Mouse (Mus musculus): ENCODE results near the gene Trio.

The Trio gene

DNA sequence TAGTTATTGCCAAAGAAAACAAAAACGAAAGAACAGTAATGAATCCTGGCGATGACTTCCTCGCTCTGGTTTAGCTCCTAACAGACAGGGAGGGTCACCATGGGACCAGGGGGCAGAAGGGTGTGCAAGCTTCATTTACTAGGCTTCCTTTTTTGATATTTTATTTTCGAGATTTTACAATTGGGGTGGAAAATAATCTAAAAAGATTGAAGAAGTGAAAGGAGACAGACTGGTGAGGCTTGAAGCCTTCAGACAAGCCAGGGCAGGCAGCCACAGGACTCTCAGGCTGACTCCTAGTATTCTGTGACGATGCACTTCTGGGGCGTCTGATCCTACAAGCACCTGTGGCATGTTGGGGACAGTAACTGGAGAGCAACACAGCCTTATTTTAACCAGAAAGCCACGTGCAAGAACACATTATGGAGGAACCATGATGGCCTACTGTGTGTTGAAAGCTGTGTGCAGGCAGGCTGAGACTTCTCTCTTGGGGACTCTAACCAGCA, 253.5 kb downstream of the Trio start:
- DNase-seq (ENCODE audit: low spot score), result no peak

DNA sequence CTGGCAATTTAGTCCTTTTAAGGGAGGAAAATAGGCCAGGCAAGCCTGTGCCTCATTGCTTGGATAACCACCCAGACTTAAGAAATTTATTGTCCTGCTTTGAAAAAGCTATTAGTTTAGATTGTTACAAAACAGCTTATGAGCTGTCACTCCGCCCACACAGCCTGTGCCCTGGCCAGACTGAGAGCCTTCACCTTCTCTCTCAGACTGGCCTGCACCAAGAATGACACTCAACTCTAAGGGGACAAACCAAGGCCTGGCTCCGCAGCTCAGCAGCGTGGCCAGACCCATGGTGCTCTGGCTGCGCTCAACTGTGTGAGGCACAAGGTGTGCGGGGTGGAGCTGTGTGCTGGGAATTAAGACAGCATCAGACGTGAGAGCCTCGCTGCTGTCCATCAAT, 254.1 kb downstream of the Trio start:
- DNase-seq (ENCODE audit: low spot score), result peak; percentile 53

GRCm38 (mm10) chr15:27770513-27771196, 255.0 kb downstream of the Trio start:
- DNase-seq (ENCODE audit: low spot score), result no peak

DNA sequence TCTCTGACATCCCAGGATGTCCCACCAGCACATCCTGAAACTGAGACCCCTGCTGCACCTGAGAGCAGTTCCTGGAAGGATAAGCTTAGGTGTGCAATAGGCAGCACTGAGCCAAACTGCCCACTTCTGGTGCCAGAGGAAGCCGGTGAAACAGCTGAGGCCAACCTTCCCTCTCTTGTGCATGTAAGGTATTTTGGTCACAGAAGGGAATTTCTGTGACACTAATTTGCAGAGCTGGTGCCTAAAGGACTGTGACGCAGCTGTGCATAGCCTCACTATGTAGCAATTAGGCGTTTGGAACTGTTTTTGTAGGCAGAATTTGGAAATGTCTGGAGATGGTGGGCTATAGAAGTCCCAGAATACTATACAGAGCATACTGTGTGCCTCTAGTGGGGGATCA, 264.2 kb downstream of the Trio start:
- no peak for DNase-seq (ENCODE audit: low spot score)

- DNase-seq (ENCODE audit: low spot score), result no peak
Observed at GRCm38 (mm10) chr15:27760655-27761054, 265.0 kb downstream of the Trio start.

GRCm38 (mm10) chr15:27759890-27760289, 265.8 kb downstream of the Trio start:
- DNase-seq (ENCODE audit: low spot score), result no peak

GRCm38 (mm10) chr15:27758680-27759079, 267.0 kb downstream of the Trio start:
- no peak for DNase-seq (ENCODE audit: low spot score)

GRCm38 (mm10) chr15:27756426-27756825, 269.2 kb downstream of the Trio start:
- no peak for DNase-seq (ENCODE audit: low spot score)

GRCm38 (mm10) chr15:27754571-27755260, 270.9 kb downstream of the Trio start:
- DNase-seq (ENCODE audit: low spot score), result no peak

DNA sequence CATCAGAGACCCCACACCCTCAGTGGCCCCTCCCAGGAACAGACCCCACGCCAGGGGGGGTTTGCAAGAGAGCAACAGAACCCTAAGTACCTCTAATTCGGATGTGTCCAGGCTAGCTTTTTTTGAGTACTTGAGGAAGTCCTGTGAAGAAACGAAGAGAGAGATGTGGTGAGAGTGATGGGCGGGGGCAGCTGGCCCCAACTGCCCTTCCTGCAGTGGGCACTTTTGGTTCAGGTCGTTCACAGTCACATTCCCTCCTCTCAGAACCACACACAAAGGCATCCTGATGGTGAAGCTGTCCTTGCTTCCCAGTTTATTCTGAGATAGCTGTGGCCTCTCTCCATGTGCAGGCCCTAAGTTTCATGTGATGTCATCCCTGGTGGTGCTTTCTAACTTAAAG, 271.7 kb downstream of the Trio start:
- DNase-seq (ENCODE audit: low spot score), result no peak

GRCm38 (mm10) chr15:27752677-27753342, 272.8 kb downstream of the Trio start:
- no peak for DNase-seq (ENCODE audit: low spot score)

DNA sequence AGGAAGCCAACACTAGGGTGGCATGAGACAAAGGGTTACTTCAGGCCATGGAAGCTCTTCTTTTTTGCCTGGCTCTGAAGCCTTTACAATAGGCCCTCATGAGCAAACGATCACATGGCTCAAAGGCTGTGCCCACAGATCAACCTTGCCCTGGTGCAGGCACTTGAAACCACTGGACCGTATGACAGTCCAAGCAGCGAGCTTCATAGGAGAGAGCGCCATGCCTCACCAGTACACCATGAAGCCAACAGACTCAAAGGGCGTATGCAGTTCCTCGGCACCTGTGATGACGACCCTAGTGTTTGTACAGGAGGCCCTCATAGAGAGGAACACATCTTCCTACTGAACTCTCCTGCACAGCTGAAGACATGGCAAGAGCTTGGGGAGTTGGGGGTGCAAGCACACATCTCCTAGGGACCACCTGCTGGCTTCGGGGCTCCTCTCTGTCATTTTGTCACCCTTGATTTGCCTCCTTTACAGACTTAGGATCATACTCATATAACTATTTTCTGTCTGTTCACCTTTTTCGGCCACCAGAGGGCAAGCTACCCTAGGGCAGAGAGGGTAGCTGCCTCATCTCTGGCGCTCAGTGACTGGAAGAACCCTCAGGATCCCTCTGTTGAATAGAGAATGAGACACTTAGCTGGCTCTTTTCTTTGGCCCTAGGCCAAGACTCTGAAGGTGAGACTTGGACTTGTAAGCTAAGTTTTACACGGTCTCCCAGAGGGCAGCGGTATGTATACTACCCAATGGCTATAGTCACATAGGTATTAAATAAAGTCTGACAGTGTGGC, 273.8 kb downstream of the Trio start:
- DNase-seq (ENCODE audit: low spot score), result peak; percentile 54

DNA sequence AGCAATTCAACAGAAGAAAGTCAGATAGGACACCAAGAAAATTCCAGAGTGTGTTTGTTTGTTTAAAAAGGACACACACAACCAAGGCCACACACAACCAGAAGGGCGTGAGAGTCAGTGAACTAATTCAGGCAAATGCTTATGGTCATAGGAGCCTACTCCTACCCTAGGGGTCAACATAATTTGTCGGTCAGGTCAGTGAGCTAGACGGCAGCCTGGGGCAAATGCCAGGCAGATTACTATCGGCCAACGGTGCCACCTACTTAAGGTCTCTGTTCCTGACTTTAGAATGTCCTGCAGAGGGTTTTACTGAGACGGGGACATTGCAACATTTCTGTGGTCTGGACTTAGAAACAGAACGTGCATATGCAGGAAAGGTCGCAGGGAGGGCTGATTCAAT, 276.9 kb downstream of the Trio start:
- DNase-seq (ENCODE audit: low spot score), result no peak

- no peak for DNase-seq (ENCODE audit: low spot score)
Observed at GRCm38 (mm10) chr15:27747512-27747911, 278.1 kb downstream of the Trio start.

GRCm38 (mm10) chr15:27744995-27745394, 280.7 kb downstream of the Trio start:
- no peak for DNase-seq (ENCODE audit: low spot score)

GRCm38 (mm10) chr15:27740080-27740479, 285.6 kb downstream of the Trio start:
- DNase-seq (ENCODE audit: low spot score), result no peak

DNA sequence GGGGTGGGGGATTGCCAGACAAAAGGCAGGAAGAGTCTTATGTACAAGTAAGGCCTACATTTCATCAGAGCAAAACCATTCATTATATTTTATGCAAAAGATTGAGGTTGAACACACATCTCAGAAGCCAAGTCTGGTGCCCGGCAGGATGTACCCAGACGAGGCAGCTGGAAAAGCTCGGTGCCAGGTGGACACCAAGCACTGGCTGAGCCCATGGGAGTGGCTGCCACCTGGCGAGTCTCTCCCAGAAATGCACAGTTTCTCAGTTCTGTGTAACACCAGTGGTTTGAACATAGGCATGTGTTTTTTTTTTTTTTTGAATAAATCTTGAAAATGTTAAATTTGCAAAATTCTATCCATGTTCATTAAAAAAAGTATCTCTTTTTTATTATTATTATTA, 293.8 kb downstream of the Trio start:
- DNase-seq (ENCODE audit: low spot score), result no peak

GRCm38 (mm10) chr15:27726228-27726627, 299.4 kb downstream of the Trio start:
- DNase-seq (ENCODE audit: low spot score), result no peak

- DNase-seq (ENCODE audit: low spot score), result no peak
Observed at GRCm38 (mm10) chr15:27724796-27725680, 300.6 kb downstream of the Trio start.

GRCm38 (mm10) chr15:27724298-27724697, 301.4 kb downstream of the Trio start:
- no peak for DNase-seq (ENCODE audit: low spot score)

GRCm38 (mm10) chr15:27723746-27724145, 301.9 kb downstream of the Trio start:
- no peak for DNase-seq (ENCODE audit: low spot score)
